Mouse (Mus musculus) ES-Bruce4 (cell line): ENCODE data around the gene Pax6.

Experiments
- CTCF ChIP-seq: IDR thresholded peaks from one replicate; pipeline ENCODE4 v1.8.1; 2011; ENCODE audit warnings: low read depth, low read length
- EP300 ChIP-seq: IDR thresholded peaks from 2 replicates; pipeline ENCODE4 v1.6.1; 2011; ENCODE audit warnings: low read depth, low read length; ENCODE audit not compliant: insufficient read depth
- POLR2A ChIP-seq: IDR thresholded peaks from one replicate; pipeline ENCODE4 v1.8.1; 2011; ENCODE audit warnings: low read length; ENCODE audit not compliant: insufficient read depth

- no peak for TF ChIP-seq CTCF
- TF ChIP-seq POLR2A = no peak
- TF ChIP-seq EP300 = no peak
Measured at GRCm38 (mm10) chr2:105671116-105671797, 2.6 kb downstream of the Pax6 start.
